Mouse (Mus musculus) midbrain, embryonic 14.5 days (tissue): ENCODE data around the gene Mmp9. TPM values are rescaled to one million over a fixed set of nuclear protein-coding genes. Genes with fewer than 3 reads are reported as not detected.

Source experiments
- ATAC-seq: fragments of 200-750 bp; cut with Nextera tagmentation; 2 replicates; pipeline ENCODE4 v1.8.0; 2017; ENCODE audit warnings: moderate number of reproducible peaks, moderate library complexity; ENCODE audit not compliant: low FRiP score, low TSS enrichment
- DNase-seq: peaks from one replicate; pipeline ENCODE4 v3.0.0-alpha.2; 2015
- H3K27ac ChIP-seq: fragments of 300-500 bp; sonication (generic); replicated peaks from 2 replicates; pipeline ENCODE4 v1.5.1; 2014; ENCODE audit warnings: mild to moderate bottlenecking, low read depth, low read length, moderate library complexity
- H3K27me3 ChIP-seq: fragments of 300-500 bp; sonication (generic); 2 replicates; pipeline ENCODE4 v1.6.1; 2014; ENCODE audit warnings: low read length, control low read depth, mixed read lengths; ENCODE audit not compliant: control insufficient read depth, insufficient read depth
- H3K36me3 ChIP-seq: fragments of 300-500 bp; sonication (generic); 2 replicates; pipeline ENCODE4 v1.6.1; 2014; ENCODE audit warnings: low read length, control low read depth; ENCODE audit not compliant: control insufficient read depth, insufficient read depth
- H3K4me1 ChIP-seq: fragments of 300-500 bp; sonication (generic); 2 replicates; pipeline ENCODE4 v1.6.1; 2014; ENCODE audit warnings: mild to moderate bottlenecking, antibody characterized with exemption, low read length, control low read depth; ENCODE audit not compliant: control insufficient read depth, insufficient read depth
- H3K4me2 ChIP-seq: fragments of 300-500 bp; sonication (generic); 2 replicates; pipeline ENCODE4 v1.6.1; 2014; ENCODE audit warnings: mild to moderate bottlenecking, low read length, moderate library complexity
- H3K4me3 ChIP-seq: fragments of 300-500 bp; sonication (generic); replicated peaks from 2 replicates; pipeline ENCODE4 v1.5.1; 2014; ENCODE audit warnings: low read depth, low read length
- H3K9ac ChIP-seq: fragments of 300-500 bp; sonication (generic); replicated peaks from 2 replicates; pipeline ENCODE4 v1.6.1; 2014; ENCODE audit warnings: mild to moderate bottlenecking, low read length, moderate library complexity
- H3K9me3 ChIP-seq: fragments of 300-500 bp; sonication (generic); 2 replicates; pipeline ENCODE4 v1.6.1; 2016; ENCODE audit warnings: low read length, control low read depth, mixed read lengths; ENCODE audit not compliant: control insufficient read depth
- WGBS: fragments of 180-500 bp; shearing (Covaris S2); extraction: QIAGEN DNeasy Blood & Tissue Kit; methylation state at CpG from one replicate; pipeline ENCODE4 v1.1.7; 2014; 5-methylcytosine and 5-hydroxymethylcytosine counted together
- polyA plus RNA-seq: library from polyadenylated mRNA; unstranded; fragments of >200 nt; fragmentation: Nextera tagmentation; extraction: Ambion mirVana; gene quantifications from 2 replicates; pipeline ENCODE4 v1.2.1, GENCODE M21; 2014

Gene Mmp9
- polyA plus RNA-seq, 1 experiment from 2014 or later: 29.7 TPM

DNA sequence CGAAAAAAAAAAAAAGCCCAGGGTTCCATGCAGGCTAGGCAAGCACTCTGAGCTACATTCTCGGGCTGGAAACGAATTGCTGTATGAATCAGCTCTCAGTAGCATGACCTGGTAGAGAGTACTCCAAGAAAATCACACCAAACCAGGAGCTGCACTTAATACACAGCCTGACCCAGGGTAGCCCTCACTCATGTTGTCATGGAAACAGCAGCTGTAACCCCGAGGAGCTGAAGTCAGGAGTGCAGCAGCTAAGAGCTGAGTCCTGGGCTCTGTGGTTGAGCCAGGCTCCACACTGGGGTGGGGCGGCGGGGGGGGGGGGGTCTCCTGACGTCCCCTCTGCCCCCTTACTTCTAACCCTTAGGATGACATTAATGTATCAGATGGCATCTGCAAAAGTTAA lies 18.6 kb upstream of the Mmp9 start:
- Histone ChIP-seq H3K27me3 (no peaks in the 10 kb centered on the region), H3K36me3 (peaks cover 9% of the 10 kb centered on the region), H3K4me2 (no peak overlapping the region), H3K9me3 (no peaks in the 10 kb centered on the region), H3K9ac (no peak overlapping the region; the same call in 1 of the 2 replicates), H3K4me3 (no peak overlapping the region), H3K27ac (no peak overlapping the region), H3K4me1 (0 out of 2 replicates have a peak, but pooled peaks cover 4% of the 10 kb centered on the region)
- DNase-seq: peak; percentile 36
- no peak for ATAC-seq
- WGBS: 59% methylated on average over 6 of the region's 7 CpGs

DNA sequence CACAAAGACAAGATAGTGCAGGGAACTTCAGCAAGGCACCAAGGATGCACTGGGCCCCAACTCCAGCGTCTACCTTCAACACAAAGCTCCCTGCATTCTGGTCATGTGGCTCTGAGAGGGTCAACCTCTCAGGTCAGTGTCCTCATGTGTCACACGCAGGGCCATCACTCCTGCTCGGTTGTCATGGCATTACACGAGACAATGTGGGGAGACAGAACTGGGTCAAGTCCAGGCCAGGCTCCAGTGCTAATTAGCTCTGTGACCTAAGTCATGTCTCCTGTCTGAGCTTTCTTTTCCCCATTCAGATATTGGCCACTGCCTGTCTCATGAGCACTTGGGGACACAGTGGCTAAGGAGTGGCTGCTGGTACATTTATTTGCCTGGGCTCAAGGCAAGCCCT lies 17.3 kb upstream of the Mmp9 start:
- WGBS: 47% methylated on average over 4 of the region's 4 CpGs
- Histone ChIP-seq H3K4me3 (no peak overlapping the region), H3K9me3 (no peaks in the 10 kb centered on the region), H3K4me2 (no peak overlapping the region), H3K4me1 (0 out of 2 replicates have a peak, but pooled peaks cover 4% of the 10 kb centered on the region), H3K27ac (no peak overlapping the region), H3K9ac (no peak overlapping the region), H3K36me3 (peaks cover 9% of the 10 kb centered on the region), H3K27me3 (no peaks in the 10 kb centered on the region)
- ATAC-seq (no peak), DNase-seq (no peak)

- WGBS: 30% methylated on average over 11 of the region's 11 CpGs
- Histone ChIP-seq H3K36me3 (peaks cover 6% of the 10 kb centered on the region), H3K9me3 (no peaks in the 10 kb centered on the region), H3K4me3 (no peak overlapping the region), H3K27me3 (no peaks in the 10 kb centered on the region), H3K27ac (no peak overlapping the region), H3K4me2 (no peak overlapping the region), H3K9ac (no peak overlapping the region), H3K4me1 (0 out of 2 replicates have a peak, but pooled peaks cover 4% of the 10 kb centered on the region)
- DNase-seq: peak; percentile 89
- ATAC-seq: peak; percentile 66
Measured at GRCm38 (mm10) chr2:164924100-164924857, 16.3 kb upstream of the Mmp9 start.

DNA sequence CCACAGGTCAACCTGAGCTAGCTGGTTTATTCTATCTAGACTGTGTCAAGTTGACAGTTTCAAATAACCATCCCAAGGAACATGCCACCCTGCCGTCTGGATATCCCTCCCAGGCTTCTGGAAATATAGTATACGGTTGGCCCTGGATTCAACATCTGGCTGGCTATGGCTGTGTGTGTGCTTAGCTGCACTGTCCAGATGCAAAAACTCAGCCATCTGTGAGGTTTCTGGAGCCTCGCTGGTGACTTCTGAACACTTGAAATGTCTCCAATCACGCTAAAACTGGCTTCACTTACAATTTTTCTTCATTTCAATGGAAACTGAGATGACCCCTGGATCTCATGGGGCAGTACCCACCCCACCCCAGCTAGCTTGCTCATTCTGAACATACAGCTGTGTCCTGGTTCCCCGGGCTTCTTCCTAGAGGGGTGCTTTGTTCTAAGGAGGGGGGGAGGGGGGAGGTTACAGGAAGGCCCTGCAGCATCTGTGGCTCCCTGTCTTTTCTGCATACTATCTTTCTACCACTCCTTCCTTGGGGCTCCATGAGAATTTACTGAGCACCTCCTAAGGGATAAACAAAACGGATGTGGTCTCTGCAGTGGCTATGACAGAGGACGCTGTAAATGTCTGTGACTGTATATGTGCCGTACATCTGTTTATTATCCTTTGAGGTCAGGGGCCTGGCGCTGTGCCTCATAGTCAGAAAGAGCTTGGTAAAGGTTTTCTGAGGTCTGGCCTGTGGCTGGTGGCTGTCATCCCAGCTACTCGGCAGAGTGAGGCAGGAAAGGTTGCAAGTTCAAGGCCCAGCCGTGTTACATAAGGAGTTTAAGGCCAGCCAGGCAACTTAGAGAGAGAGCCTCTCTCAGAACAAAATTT lies 9.6 kb upstream of the Mmp9 start:
- Histone ChIP-seq H3K27ac (no peak overlapping the region), H3K27me3 (no peaks in the 10 kb centered on the region), H3K4me1 (no peaks in the 10 kb centered on the region), H3K9me3 (no peaks in the 10 kb centered on the region), H3K36me3 (no peaks in the 10 kb centered on the region), H3K4me2 (no peak overlapping the region), H3K4me3 (no peak overlapping the region), H3K9ac (no peak overlapping the region)
- ATAC-seq (no peak), DNase-seq (no peak)
- WGBS: 65% methylated on average over 11 of the region's 11 CpGs

DNA sequence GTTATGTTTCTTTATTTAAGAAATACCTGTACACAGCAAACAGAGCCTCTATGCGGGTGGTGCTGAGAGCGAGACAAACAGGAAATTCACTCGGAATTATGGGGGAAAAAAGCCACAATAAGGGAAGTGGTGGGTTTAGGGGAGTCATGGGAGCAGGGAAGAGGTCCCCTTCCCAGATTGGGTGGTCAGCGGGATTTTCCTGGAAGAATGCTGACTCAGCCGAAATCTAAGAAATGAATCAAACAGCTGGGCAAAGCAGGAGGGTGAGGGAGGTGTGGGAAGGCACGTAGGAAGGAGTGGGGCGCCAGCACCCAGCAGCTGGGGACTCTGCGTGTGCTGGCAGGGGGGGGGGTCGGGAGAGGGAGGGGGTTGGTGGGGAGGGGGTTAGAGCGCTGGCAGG lies 7.0 kb upstream of the Mmp9 start:
- Histone ChIP-seq H3K9me3 (no peaks in the 10 kb centered on the region), H3K27ac (no peak overlapping the region), H3K36me3 (no peaks in the 10 kb centered on the region), H3K4me3 (no peak overlapping the region), H3K4me1 (0 out of 2 replicates have a peak, but pooled peaks cover 6% of the 10 kb centered on the region), H3K9ac (no peak overlapping the region), H3K4me2 (no peak overlapping the region), H3K27me3 (no peaks in the 10 kb centered on the region)
- DNase-seq (no peak), ATAC-seq (no peak)
- 46% methylated on average over 10 of the region's 10 CpGs for WGBS

DNA sequence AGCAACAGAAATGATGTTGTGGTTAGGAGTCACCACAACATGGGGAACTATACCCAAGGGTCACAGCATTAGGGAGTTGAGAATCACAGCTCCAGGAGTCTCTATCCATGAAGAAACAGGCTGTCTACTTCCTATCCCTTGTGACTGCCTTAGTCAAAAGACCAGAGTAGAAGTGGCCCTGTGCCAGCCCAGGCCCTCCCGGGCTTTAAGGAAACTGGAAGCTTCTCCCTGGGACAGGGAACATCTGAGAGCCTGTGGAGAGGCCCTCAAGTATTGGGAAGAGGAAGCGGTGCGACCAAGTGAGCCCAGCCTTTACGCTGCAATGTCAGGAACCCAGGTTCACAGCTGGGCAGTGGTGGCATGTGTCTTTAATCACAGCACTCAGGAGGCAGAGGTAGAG lies 4.6 kb upstream of the Mmp9 start:
- DNase-seq: no peak
- H3K36me3 ChIP-seq: no peaks in the 10 kb centered on the region
- no peak overlapping the region for H3K27ac ChIP-seq
- WGBS: 76% methylated on average over 4 of the region's 4 CpGs
- H3K4me1 ChIP-seq: peaks cover 18% of the 10 kb centered on the region; the same call in 1 of the 2 replicates
- H3K9ac ChIP-seq: no peak overlapping the region
- no peak for ATAC-seq
- H3K27me3 ChIP-seq: no peaks in the 10 kb centered on the region
- no peak overlapping the region for H3K4me3 ChIP-seq
- H3K4me2 ChIP-seq: no peak overlapping the region
- no peaks in the 10 kb centered on the region for H3K9me3 ChIP-seq

DNA sequence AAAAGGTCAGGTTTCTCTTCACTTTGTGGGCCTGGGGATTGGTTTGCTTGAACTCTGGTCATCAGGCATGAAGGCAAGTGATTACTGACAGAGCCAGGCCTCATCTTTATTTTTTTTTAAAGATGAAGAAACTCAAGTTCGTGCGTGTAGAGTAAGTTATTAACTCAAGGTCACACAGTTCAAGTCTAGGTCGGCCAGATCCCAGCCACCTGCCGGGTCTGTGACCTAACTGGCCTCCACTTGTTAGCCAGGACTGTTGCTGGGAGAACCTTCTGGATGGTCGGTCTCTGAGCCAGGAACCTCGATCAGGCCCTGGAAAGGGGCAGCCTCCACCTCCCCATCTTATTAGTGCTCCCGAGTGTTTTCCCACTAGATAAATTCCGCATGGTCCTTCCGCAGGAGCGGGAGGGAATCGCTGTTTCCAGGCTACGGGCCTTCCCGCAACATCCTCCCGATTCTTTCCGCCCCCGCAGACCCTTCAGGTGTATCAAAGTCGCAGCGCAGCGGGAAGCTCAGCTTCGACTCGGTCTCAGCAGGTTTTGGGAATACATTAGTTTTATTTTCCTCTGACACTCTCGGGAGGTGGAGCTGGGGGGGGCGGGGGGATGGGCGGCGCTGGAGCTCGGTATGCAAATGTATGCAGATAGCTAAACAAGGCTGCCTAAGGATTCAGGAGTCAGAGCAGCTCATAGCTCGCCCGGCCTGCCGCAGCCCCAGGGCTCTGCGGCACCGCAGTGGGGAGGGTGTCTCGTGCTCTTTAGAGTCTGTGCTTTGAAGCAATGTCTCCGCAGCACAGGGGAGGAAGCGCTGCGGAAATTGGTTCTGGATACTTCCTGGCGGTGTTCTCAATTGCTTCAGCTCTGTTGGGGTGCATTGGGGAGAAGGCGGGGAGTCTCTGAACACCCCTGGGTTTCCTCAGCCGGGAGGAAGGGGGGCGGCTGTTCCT lies 2.2 kb upstream of the Mmp9 start:
- 3% methylated on average over 39 of the region's 39 CpGs for WGBS
- Histone ChIP-seq H3K4me3 (peak overlapping the region; percentile 32), H3K4me1 (peaks cover 18% of the 10 kb centered on the region; the same call in 1 of the 2 replicates), H3K9me3 (no peaks in the 10 kb centered on the region), H3K27ac (peak overlapping the region; percentile 81), H3K9ac (peak overlapping the region; percentile 45), H3K27me3 (0 out of 2 replicates have a peak, but pooled peaks cover 4% of the 10 kb centered on the region), H3K36me3 (no peaks in the 10 kb centered on the region), H3K4me2 (peak overlapping the region; percentile 67)
- ATAC-seq (peak; percentile 87), DNase-seq (peak; percentile 86)

DNA sequence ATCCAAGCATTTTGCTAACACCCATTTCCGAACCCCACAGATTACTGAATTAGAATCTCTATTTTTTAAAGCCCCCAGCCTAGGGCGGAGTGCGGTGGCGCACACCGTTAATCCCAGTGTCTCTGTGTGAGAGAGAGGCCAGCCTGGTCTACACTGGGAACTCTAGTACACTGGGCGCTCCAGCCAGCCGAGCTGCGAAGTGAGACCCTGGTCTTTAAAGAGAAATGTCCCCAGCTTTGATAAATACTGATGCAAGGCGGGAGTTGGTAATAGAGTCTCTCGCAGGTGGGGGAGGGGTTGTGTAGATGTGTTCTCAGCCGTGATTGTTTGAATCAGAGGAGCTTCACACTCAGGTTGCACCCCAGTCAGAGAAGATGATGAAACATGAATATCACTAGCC lies 1.5 kb upstream of the Mmp9 start:
- WGBS: under 1% methylated on average over 11 of the region's 11 CpGs
- H3K36me3 ChIP-seq: no peaks in the 10 kb centered on the region
- H3K9ac ChIP-seq: peak overlapping the region; percentile 45
- peak overlapping the region; percentile 67 for H3K4me2 ChIP-seq
- ATAC-seq (peak; percentile 49; the same call in 1 of the 2 replicates), DNase-seq (peak; percentile 70)
- 0 out of 2 replicates have a peak, but pooled peaks cover 4% of the 10 kb centered on the region for H3K27me3 ChIP-seq
- H3K4me1 ChIP-seq: peaks cover 18% of the 10 kb centered on the region; the same call in 1 of the 2 replicates
- no peaks in the 10 kb centered on the region for H3K9me3 ChIP-seq
- peak overlapping the region; percentile 81 for H3K27ac ChIP-seq
- H3K4me3 ChIP-seq: peak overlapping the region; percentile 32
